Mouse (Mus musculus): Measurements from ENCODE around the gene Pbrm1.

- TF ChIP-seq POLR2A (IDR thresholded peaks at IDR 0.05; ENCODE audit: control insufficient read depth, extremely low read depth, insufficient read depth, low read length, poor library complexity): no peak
- TF ChIP-seq CTCF (IDR thresholded peaks at IDR 0.05; ENCODE audit: borderline replicate concordance, control insufficient read depth, extremely low read depth, insufficient read depth, low read length, poor library complexity): no peak
Observed at GRCm38 (mm10) chr14:31165458-31165857, 146.5 kb downstream of the Pbrm1 start.
